Mouse (Mus musculus) kidney, adult 2 months (tissue): ENCODE measurements around the gene Gm21970.

Experiments
- CTCF ChIP-seq: fragments of 200-500 bp; conservative IDR thresholded peaks from 2 replicates; pipeline ENCODE4 v1.5.1; 2011; ENCODE audit warnings: low read depth, mild to moderate bottlenecking, control low read depth, low read length, moderate library complexity, mixed read lengths; ENCODE audit not compliant: insufficient read depth, insufficient read length
- POLR2A ChIP-seq: fragments of 200-500 bp; IDR thresholded peaks from one replicate; pipeline ENCODE4 v1.6.1; 2011; ENCODE audit warnings: low read depth, low read length, control low read depth

- TF ChIP-seq POLR2A (no peak), CTCF (no peak)
These were observed 38.3 kb upstream of the Gm21970 start for GRCm38 (mm10) chr16:91353177-91353576.
